Mouse (Mus musculus) heart, adult 2 months (tissue): ENCODE measurements at regions not wholly inside any gene's neighbourhood (a gene's known extent, or its start where the extent isn't known, plus 50 kb on each side); places are given as distances from the start of the nearest gene placed in this dataset.

Experiments
- CTCF ChIP-seq: fragments of 200-600 bp; IDR thresholded peaks from 2 replicates; pipeline ENCODE4 v1.8.1; 2022; ENCODE audit warnings: antibody characterized with exemption, mild to moderate bottlenecking, moderate library complexity
- POLR2A ChIP-seq: fragments of 200-500 bp; IDR thresholded peaks from 2 replicates; pipeline ENCODE4 v1.6.1; 2011; ENCODE audit warnings: mild to moderate bottlenecking, low read depth, low read length, control low read depth; ENCODE audit not compliant: insufficient read depth

- TF ChIP-seq CTCF, result no peak
- no peak for TF ChIP-seq POLR2A
These were observed 108.4 kb upstream of the Sgk1 start for GRCm38 (mm10) chr10:21773548-21773947.
